Mouse (Mus musculus): Measurements from ENCODE around the gene Eif2b5.

Gene Eif2b5

DNA sequence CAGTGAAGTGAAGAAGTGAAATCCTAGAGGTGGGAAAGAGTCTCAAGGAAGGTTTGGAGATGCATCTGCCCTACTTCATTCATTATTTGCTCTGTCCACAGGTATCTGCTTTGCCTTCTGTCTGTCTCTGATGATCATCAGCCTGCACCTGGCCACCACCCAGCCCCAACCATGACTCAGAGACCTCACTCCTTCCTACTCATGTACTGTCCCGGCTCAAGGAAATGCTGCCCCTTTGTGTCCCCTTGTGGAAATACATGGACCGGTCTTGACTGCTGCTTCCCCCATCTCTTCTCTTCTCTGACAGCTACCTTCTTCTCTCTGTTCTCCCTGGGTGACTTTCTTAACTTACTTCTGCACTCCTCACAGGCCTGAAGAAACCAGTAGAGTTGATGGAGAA is 8.0 kb upstream of the Eif2b5 start:
- no peak for DNase-seq

GRCm38 (mm10) chr16:20491301-20491700 is 7.3 kb upstream of the Eif2b5 start:
- DNase-seq = no peak

DNA sequence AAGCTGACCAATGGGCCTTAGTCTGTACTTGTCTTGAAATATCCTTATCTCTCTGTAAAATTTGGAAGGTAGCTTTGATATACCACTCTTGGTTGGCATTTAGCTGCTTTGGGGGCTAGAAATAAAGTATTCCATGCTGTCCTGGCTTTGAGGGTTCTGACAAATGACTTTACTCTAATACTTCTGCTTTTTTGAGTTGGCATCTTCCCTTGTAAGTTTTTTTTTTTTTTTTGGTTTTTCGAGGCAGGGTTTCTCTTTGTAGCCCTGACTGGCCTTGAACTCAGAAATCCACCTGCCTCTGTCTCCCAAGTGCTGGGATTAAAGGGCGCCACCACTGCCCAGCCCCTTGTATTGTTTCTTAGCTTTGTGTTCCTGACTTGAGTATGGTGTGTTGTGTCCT is 5.2 kb upstream of the Eif2b5 start:
- no peak for DNase-seq

GRCm38 (mm10) chr16:20496671-20497600 is 1.7 kb upstream of the Eif2b5 start:
- DNase-seq = peak; percentile 43

- DNase-seq = peak in 1 of 2 experiments; percentile 19
Measured at GRCm38 (mm10) chr16:20497980-20498676, 489 bp upstream of the Eif2b5 start.

- DNase-seq = no peak
Measured at GRCm38 (mm10) chr16:20506000-20506399, 7.4 kb downstream of the Eif2b5 start.

DNA sequence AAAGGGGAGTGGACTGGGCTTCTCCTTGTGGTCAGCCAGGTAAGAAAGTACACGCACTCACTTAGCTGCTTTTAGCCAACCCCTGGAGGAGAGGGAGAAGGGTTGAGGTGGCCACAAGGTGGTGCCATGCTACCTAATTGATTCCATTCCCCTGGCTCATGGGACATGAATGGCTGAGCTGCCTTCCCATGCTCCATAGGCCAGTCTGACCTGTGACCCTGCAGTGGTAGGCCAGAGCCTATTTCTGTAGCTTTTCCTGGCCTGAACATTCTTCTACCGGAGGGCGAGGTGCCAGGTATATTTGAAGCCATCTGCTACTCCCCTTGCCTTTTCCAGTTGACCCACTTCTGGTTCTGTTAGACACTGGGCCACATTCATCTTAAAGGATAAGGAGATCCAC is 10.7 kb downstream of the Eif2b5 start:
- DNase-seq = peak in 1 of 2 experiments; percentile 16

DNA sequence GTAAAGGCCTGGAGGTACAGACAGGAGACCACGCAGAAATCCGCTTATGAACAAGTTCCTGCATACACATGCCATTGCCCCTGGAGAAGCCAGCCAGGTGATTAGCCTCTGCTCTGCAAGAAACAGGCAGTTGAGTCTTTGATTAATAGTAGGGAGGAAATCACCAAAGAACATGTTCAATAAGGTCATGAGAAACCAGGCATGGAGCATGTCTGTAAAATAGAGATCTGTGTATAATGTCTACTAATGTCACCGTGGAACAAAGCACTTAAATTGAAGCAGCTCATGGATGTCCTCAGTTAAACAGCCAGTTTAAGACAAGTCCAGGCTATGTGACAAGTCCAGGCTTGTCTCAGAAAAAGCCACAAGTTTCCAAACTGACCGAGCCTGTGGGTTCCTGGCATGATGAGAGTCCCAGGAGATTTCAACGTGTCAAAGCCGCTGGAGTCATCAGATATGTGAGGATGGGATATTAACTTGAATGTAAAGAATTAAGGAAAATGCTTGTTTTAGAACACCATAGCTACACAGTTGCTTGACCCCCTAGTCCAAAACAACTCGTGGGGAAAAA is 12.7 kb downstream of the Eif2b5 start:
- DNase-seq = no peak

- DNase-seq = no peak
Measured at GRCm38 (mm10) chr16:20516032-20516431, 17.4 kb downstream of the Eif2b5 start.

- DNase-seq = peak; percentile 82 to 86
Measured at GRCm38 (mm10) chr16:20516726-20517201, 18.1 kb downstream of the Eif2b5 start, which contains the start of gene Dvl3. TSS of gene Dvl3 (plus strand) at chr16:20516982.

GRCm38 (mm10) chr16:20517216-20517615 is 18.6 kb downstream of the Eif2b5 start:
- DNase-seq = peak; percentile 48 to 55

DNA sequence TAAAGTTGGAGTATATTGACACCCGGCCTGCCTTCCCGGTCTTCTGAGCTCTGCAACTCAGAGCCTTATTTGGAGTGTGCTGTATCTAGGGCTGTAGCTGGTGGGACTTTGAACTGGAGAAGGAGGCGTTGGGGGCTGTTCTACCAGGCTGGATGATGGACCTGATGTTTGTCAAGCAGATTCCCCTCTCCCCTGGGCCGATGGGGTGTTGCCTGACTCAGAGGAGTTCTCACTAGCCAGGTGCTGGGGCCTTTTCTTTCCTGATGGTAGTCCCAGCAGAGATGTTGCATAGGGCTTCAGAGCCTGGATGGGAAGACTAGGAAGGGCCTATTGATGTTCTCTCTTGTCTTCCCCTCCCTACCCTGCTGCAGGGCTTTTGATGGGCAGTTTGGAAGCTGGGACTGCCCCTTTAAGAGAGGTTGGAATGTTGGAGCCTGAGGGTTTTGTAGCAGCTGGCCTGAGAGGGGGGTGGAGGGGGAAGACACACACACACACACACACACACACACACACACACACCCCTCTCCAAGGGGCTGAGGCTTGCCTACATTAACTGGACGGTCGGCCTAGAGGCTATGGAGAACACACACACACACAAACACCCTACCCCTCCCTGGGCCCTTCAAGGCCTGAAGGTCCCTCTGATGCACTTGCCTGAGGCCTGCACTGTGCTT is 19.2 kb downstream of the Eif2b5 start:
- no peak for DNase-seq

DNA sequence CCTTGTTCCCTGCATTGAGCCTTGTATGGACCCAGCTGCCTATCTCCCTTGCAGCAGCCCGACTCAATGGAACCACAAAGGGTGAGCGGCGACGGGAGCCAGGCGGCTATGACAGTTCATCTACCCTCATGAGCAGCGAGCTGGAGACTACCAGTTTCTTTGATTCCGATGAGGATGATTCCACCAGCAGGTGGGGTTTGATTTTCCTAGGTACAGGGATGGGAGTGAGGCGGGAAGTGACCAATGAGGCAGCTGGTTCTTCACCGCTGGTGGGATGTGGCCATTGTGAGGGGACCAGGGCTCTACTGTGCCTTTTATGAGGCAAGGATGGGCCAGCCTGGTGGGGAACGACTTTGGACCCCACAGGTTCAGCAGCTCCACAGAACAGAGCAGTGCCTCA is 25.3 kb downstream of the Eif2b5 start:
- no peak for DNase-seq

GRCm38 (mm10) chr16:20528779-20529178 is 30.2 kb downstream of the Eif2b5 start:
- no peak for DNase-seq

- DNase-seq = no peak
Measured at GRCm38 (mm10) chr16:20529375-20529774, 30.8 kb downstream of the Eif2b5 start.

DNA sequence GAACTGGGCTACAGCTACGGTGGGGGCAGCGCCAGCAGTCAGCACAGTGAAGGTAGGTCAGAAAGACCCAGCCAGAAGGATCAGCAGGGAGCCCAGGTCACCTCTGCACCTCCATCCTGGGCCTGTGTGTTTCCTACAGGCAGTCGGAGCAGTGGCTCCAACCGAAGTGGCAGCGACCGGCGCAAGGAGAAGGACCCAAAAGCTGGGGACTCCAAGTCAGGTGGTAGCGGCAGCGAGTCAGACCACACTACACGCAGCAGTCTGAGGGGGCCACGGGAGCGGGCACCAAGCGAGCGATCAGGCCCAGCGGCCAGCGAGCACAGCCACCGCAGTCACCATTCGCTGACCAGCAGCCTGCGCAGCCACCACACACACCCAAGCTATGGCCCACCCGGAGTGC is 32.3 kb downstream of the Eif2b5 start:
- DNase-seq = no peak

DNA sequence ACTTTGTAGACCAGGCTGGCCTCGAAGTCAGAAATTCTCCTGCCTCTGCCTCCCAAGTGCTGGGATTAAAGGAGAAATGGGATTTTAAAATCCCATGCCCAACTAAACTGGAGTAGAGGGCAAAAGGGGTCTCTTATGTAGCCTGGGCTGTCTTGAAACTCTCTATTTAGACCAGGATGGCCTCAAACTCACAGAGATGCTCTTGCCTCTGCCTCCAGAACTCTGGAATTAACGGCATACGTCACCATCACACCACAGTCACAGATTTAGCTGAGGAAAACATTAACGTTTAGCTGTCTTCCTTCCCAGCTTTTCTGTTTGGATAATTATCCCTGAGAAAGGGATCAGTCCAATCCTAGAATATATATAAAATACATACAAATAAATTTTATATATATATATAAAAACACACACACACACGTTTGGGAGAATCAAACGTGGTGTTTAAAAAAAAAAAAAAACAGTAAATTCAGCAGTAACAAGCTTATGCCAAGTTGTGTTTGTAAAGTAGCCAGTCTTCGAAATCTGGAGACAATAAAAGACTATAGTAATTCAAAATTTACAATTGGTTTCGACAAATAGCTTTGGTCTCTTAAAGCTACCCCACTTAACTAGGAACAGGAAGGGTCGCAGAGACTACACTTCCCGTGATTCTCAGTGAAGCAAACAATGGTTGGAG is 36.1 kb downstream of the Eif2b5 start:
- no peak for DNase-seq

DNA sequence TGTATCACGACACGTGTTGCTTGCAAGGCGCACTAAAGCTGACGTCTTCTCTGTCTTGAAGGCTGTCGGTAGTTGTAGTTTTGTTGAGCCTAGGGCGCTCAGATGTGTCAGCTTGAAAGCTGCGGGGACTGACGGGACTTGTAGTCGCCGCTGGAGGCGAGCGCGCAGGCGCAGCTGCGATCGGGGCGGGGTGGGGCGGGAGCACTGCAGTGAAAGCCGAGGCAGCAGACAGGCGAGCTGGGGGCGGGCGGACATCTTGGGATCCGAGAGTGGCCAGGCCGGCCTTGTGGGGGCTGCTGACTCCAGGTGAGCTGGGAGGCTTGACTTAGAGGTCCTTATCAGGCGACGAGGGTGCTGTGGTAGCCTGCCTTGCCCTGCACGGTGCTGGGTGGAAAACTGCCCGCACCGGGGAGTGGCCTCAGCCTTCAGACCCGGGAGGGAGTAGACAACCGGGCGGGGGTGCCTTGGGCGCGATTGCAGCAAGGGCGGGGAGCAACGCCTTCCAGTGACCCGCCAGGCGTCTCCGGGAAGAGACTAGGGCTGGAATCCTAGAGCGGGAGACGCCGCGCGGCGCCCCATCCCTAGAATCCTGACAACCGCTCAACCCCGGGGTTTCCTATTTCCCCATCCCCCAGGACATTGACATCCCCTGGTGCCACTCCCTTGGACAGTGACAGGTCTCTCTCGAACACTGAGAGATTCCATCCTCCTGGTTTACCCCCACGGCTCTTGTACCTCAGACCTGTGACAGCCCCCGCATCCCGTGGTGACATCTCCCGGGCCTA is 36.9 kb downstream of the Eif2b5 start, which contains the start of gene Ap2m1:
Gene Ap2m1 (plus strand): TSS at position 183 of the 785 bp plus-strand sequence.
- peak; percentile 86 to 94 for DNase-seq

DNA sequence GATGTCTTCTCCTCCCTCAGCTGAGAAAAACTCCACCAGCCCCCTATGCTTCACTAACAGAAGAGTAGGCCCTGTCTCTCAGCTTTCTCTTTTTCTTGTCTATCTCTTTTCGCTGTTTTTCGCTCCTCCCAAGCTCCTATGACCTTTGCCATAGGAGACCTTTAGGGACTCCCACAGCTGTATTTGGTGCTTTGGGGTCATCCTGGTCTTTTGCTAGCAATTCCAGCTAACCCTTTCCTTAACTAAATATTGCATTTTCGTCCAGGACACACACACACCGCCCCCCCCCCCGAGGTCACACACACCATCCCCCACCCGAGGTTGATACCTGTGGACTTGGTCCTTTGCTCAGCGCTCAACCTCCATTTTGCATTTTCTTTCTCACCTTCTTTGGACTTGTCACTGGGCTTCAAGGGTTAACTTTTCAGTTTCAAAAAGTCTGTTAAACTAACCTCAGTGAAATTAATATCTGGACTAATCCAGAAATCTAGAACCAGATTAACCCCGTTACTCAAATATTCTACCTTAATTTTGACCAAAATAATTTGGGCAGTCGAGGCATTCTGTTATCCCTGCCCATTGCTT is 37.6 kb downstream of the Eif2b5 start:
- DNase-seq = no peak

- no peak for DNase-seq
Measured at GRCm38 (mm10) chr16:20537071-20537471, 38.5 kb downstream of the Eif2b5 start.
